Mouse (Mus musculus) heart, embryonic 14.5 days (tissue): Measurements from ENCODE around the gene Arid5b. TPM values are rescaled to one million over a fixed set of nuclear protein-coding genes. Genes with fewer than 3 reads are reported as not detected.
"Not testable (repeated sequence)": the region's sequence is repeated elsewhere in the genome, so short reads cannot be mapped to it uniquely, and the experiment has no call there.

ENCODE experiments used
- ATAC-seq: fragments of 200-750 bp; cut with Nextera tagmentation; 2 replicates; pipeline ENCODE4 v1.8.0; 2017; ENCODE audit warnings: low read depth, moderate TSS enrichment; ENCODE audit not compliant: insufficient number of reproducible peaks, insufficient read depth, low FRiP score
- H3K27ac ChIP-seq, 2 experiments: fragments of 200-500 bp in 1 of 2; fragments of 300-500 bp in 1 of 2; sonication (generic) in 1 of 2; replicated peaks in 1 of 2; 2 replicates each; pipeline ENCODE4 v1.5.1; 2012 to 2014; ENCODE audit warnings: low read depth in 2 of 2, low read length in 2 of 2, control low read depth in 1 of 2, mild to moderate bottlenecking in 1 of 2, mixed read lengths in 1 of 2; ENCODE audit not compliant: control insufficient read depth in 1 of 2, insufficient read depth in 1 of 2
- H3K27me3 ChIP-seq: fragments of 300-500 bp; sonication (generic); 2 replicates; pipeline ENCODE4 v1.6.1; 2014; ENCODE audit warnings: mild to moderate bottlenecking, low read length, control low read depth; ENCODE audit not compliant: control insufficient read depth, insufficient read depth
- H3K36me3 ChIP-seq: fragments of 300-500 bp; sonication (generic); 2 replicates; pipeline ENCODE4 v1.6.1; 2014; ENCODE audit warnings: mild to moderate bottlenecking, control low read depth, low read length, mixed read lengths; ENCODE audit not compliant: control insufficient read depth, insufficient read depth
- H3K4me1 ChIP-seq, 2 experiments: fragments of 200-500 bp in 1 of 2; fragments of 300-500 bp in 1 of 2; sonication (generic) in 1 of 2; 2 replicates each; pipeline ENCODE4 v1.6.1; 2012 to 2014; ENCODE audit warnings: low read length in 2 of 2, control low read depth in 1 of 2, mixed read lengths in 1 of 2; ENCODE audit not compliant: control insufficient read depth in 2 of 2, insufficient read depth in 2 of 2
- H3K4me2 ChIP-seq: fragments of 300-500 bp; sonication (generic); 2 replicates; pipeline ENCODE4 v1.6.1; 2014; ENCODE audit warnings: mild to moderate bottlenecking, low read length
- H3K4me3 ChIP-seq, 2 experiments: fragments of 200-500 bp in 1 of 2; fragments of 300-500 bp in 1 of 2; sonication (generic) in 1 of 2; 2 replicates each; pipeline ENCODE4 v1.5.1; 2012 to 2014; ENCODE audit warnings: low read length in 2 of 2, mild to moderate bottlenecking in 2 of 2, control low read depth in 1 of 2, low read depth in 1 of 2, moderate library complexity in 1 of 2; ENCODE audit not compliant: control insufficient read depth in 1 of 2, insufficient read depth in 1 of 2
- H3K9ac ChIP-seq: fragments of 300-500 bp; sonication (generic); 2 replicates; pipeline ENCODE4 v1.6.1; 2014; ENCODE audit warnings: mild to moderate bottlenecking, low read length
- H3K9me3 ChIP-seq: fragments of 300-500 bp; sonication (generic); 2 replicates; pipeline ENCODE4 v1.6.1; 2016; ENCODE audit warnings: low read length, control low read depth; ENCODE audit not compliant: control insufficient read depth
- WGBS: fragments of 180-500 bp; shearing (Covaris S2); extraction: QIAGEN DNeasy Blood & Tissue Kit; methylation state at CpG from one replicate; pipeline ENCODE4 v1.1.7; 2014; 5-methylcytosine and 5-hydroxymethylcytosine counted together
- polyA plus RNA-seq: library from polyadenylated mRNA; unstranded; fragments of >200 nt; fragmentation: Nextera tagmentation; extraction: Ambion mirVana; gene quantifications from 2 replicates; pipeline ENCODE4 v1.2.1, GENCODE M21; 2014

The Arid5b gene
- polyA plus RNA-seq, 1 experiment from 2014 or later, result 23.0 TPM

GRCm38 (mm10) chr10:68100506-68100905 lies 178.0 kb downstream of the Arid5b start:
- Histone ChIP-seq H3K27me3 (no peaks in the 10 kb centered on the region), H3K4me1 (peaks cover 17 to 43% of the 10 kb centered on the region in 2 experiments), H3K9me3 (no peaks in the 10 kb centered on the region), H3K27ac (no peak overlapping the region), H3K36me3 (peaks cover 64% of the 10 kb centered on the region), H3K9ac (no peak overlapping the region), H3K4me2 (no peak overlapping the region), H3K4me3 (no peak overlapping the region)
- ATAC-seq, result no peak
- whole genome bisulfite sequencing, result 70% methylated on average over 8 of the region's 8 CpGs

DNA sequence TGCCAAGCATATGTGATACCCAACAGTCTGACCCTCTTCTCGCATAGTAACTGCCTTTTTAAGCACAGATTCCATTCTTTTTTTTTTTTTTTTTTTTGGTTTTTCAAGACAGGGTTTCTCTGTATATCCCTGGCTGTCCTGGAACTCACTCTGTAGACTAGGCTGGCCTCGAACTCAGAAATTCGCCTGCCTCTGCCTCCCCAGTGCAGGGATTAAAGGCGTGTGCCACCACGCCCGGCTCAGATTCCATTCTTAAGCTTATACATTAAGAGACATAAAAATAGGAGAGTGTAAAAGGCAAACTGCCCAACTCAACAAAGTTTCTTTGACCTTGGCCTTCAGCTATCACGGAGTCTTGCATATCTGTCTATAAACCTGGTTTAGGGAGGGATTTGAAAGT lies 178.7 kb downstream of the Arid5b start:
- Histone ChIP-seq H3K36me3 (peaks cover 71% of the 10 kb centered on the region), H3K4me1 (peaks cover 14 to 43% of the 10 kb centered on the region in 2 experiments)
- H3K4me3 ChIP-seq, H3K9ac ChIP-seq, H3K9me3 ChIP-seq, H3K27me3 ChIP-seq, H3K4me2 ChIP-seq, ATAC-seq, H3K27ac ChIP-seq: not testable (repeated sequence)
- WGBS, result 88% methylated on average over 7 of the region's 7 CpGs

DNA sequence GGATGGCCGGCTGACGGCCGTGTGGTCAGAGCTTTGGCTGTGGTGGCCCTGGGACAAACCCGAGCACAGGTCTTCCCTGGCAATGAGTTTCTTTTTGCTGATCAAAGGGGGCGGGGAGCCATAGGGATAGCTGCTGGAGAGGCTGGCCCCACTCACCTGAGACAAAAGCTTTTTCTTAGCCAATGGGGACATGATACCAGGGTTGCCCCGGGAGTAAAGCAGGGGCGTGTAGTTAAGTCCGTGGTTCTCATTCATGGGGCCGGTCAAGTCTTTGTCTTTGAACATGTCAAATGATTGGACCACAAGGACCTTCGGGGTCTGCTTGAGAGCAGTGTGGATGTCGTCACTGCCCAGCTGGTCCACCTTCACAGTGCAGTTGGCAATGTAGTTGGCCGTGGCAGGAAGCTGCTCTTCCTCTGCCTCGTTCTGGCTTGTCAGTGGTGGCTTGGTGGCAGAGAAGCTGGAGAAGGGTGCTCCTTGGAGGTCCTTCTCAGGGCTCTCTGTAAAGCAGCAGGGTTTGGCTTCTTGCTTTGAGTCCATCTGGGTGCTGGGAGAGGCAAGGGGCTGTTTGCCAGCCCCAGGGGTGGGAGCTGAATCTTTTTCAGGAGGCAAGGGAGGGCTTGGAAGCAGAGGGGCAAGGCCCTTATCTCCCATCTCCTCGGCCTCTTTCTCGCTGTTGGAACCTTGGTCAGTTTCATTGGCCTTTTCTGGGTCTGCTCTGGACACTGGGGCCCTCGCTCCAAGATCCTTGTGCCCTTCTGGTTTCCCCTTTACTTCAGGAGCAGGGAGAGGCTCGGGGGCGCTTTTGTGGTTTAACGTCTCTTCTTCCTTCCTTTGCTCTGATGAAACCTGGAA lies 180.5 kb downstream of the Arid5b start:
- Histone ChIP-seq H3K27ac (no peak overlapping the region), H3K4me1 (peaks cover 9 to 25% of the 10 kb centered on the region in 2 experiments), H3K9me3 (no peaks in the 10 kb centered on the region), H3K4me2 (no peak overlapping the region), H3K27me3 (no peaks in the 10 kb centered on the region), H3K9ac (no peak overlapping the region), H3K4me3 (no peak overlapping the region), H3K36me3 (peaks cover 86% of the 10 kb centered on the region)
- 87% methylated on average over 19 of the region's 19 CpGs for WGBS
- ATAC-seq, result no peak

DNA sequence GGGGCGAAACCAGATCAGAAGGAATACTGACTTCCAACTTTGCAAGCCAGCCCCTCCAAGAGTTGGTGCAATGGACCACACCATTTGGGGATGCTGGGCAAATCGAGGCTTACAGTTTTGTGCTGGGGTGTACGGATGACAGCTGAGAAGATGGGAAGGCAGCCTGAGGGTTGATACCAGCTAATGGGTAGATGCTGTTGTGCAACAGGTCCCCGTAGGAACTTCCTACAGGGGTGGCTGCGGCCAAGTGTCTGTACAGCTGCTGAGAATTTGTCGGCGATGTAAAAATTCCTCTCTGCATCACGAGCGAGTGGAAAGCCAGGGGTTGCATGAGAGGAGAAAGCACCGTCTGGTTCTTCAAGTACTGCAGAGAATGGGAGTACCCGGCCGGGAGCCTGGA lies 182.1 kb downstream of the Arid5b start:
- H3K9ac ChIP-seq, result no peak overlapping the region
- H3K4me3 ChIP-seq, result no peak overlapping the region
- H3K27ac ChIP-seq, result no peak overlapping the region
- WGBS, result 89% methylated on average over 12 of the region's 12 CpGs
- H3K27me3 ChIP-seq, result no peaks in the 10 kb centered on the region
- peaks cover 87% of the 10 kb centered on the region for H3K36me3 ChIP-seq
- no peak overlapping the region for H3K4me2 ChIP-seq
- no peaks in the 10 kb centered on the region for H3K9me3 ChIP-seq
- ATAC-seq, result no peak
- peaks cover 5 to 22% of the 10 kb centered on the region in 2 experiments for H3K4me1 ChIP-seq

DNA sequence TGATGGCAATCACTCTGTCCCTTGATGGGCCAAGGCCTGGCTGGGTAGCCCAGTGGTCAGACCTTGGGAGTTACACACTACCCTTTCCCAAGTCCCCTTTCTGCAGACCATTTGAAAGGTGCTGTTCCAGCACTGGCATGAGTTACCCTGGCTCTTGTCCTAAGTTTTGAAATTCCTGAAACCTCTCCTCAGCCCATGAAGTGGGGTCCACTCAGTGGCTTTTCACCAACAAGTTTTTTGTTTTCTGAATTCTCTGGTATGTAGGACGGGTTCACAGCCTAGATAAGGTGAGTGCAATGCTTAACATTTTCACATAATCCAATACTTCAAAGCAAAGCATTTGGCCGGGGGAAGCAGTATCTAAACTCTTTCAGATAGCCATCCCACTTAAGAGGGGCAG lies 183.4 kb downstream of the Arid5b start:
- 0 out of 4 replicates have a peak overlapping the region, but pooled peaks of 1 of the 2 experiments have one; percentile 21 for H3K27ac ChIP-seq
- H3K27me3 ChIP-seq, result no peaks in the 10 kb centered on the region
- H3K9ac ChIP-seq, result no peak overlapping the region
- no peak for ATAC-seq
- WGBS, result 22% methylated on average over 2 of the region's 2 CpGs
- H3K4me1 ChIP-seq, result peaks cover 14 to 28% of the 10 kb centered on the region in 2 experiments
- peaks cover 75% of the 10 kb centered on the region for H3K36me3 ChIP-seq
- no peak overlapping the region for H3K4me3 ChIP-seq
- no peak overlapping the region for H3K4me2 ChIP-seq
- H3K9me3 ChIP-seq, result no peaks in the 10 kb centered on the region

DNA sequence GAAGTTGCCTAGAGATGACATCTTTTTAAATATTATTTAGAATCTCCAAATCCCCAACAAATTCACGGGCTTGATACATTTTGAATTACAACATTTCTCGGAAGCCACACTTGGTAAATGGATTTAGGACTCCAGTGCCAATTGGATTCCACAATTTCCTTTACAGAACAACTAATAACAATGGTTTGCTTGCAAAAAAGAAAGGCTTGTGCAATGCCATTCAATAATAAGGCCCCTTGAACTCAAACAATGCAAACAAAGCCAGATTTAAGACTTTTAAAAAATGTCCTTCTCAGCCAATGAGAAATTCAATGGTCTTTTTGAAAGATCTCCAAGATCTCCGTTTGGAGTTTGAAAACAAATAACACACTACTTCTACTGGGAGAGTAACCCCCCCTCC lies 185.0 kb downstream of the Arid5b start:
- 88% methylated on average over 3 of the region's 3 CpGs for WGBS
- no peak overlapping the region for H3K27ac ChIP-seq
- H3K4me2 ChIP-seq, result no peak overlapping the region
- ATAC-seq, result no peak
- peaks cover 18 to 35% of the 10 kb centered on the region in 2 experiments for H3K4me1 ChIP-seq
- H3K36me3 ChIP-seq, result peaks cover 59% of the 10 kb centered on the region
- H3K4me3 ChIP-seq, result no peak overlapping the region
- H3K27me3 ChIP-seq, result no peaks in the 10 kb centered on the region
- no peaks in the 10 kb centered on the region for H3K9me3 ChIP-seq
- H3K9ac ChIP-seq, result no peak overlapping the region

GRCm38 (mm10) chr10:68091840-68092239 lies 186.7 kb downstream of the Arid5b start:
- 68% methylated on average over 4 of the region's 4 CpGs for WGBS
- Histone ChIP-seq H3K9me3 (no peaks in the 10 kb centered on the region), H3K4me3 (no peak overlapping the region), H3K27ac (no peak overlapping the region), H3K4me2 (no peak overlapping the region), H3K27me3 (no peaks in the 10 kb centered on the region), H3K9ac (no peak overlapping the region), H3K4me1 (peaks cover 18 to 35% of the 10 kb centered on the region in 2 experiments), H3K36me3 (peaks cover 42% of the 10 kb centered on the region)
- no peak for ATAC-seq
